Mouse (Mus musculus): ENCODE measurements around the gene Ncoa1. TPM values are rescaled to one million over a fixed set of nuclear protein-coding genes. Genes with fewer than 3 reads are reported as not detected.

Ncoa1 gene
- total and polyA plus RNA-seq, 3 experiments, result 36.0 to 65.0 (median 45.0) TPM

GRCm38 (mm10) chr12:4340325-4340924 is 136.6 kb downstream of the Ncoa1 start:
- Histone ChIP-seq H3K36me3 (ENCODE audit: control insufficient read depth in 1 of 2, insufficient read depth in 2 of 2, low read length in 2 of 2) (peaks cover 8 to 10% of the 10 kb centered on the region in 2 experiments), H3K4me3 (ENCODE audit: control insufficient read depth in 1 of 2, insufficient read depth in 1 of 2, low read depth in 2 of 2, low read length in 2 of 2) (no peak overlapping the region), H3K79me2 (ENCODE audit: control insufficient read depth, insufficient read depth, low read length, poor library complexity) (peaks cover 2% of the 10 kb centered on the region; the same call in 1 of the 2 replicates), H3K4me1 (ENCODE audit: control insufficient read depth in 1 of 2, insufficient read depth in 2 of 2, low read length in 2 of 2) (peaks cover 0 to 2% of the 10 kb centered on the region in 2 experiments; a peak in 2 of 4 replicates), H3K27ac (ENCODE audit: control insufficient read depth, low read depth, low read length) (no peak overlapping the region), H3K9me3 (replicated peaks; ENCODE audit: insufficient read depth, low read length) (no peaks in the 10 kb centered on the region), H3K27me3 (ENCODE audit: control insufficient read depth in 1 of 2, insufficient read depth in 2 of 2, low read length in 2 of 2) (no peaks in the 10 kb centered on the region), H3K9ac (ENCODE audit: control insufficient read depth, low read depth, low read length, poor library complexity, severe bottlenecking) (no peak overlapping the region)
- DNase-seq (ENCODE audit: low read depth, low spot score), result no peak
- TF ChIP-seq USF1 (IDR thresholded peaks at IDR 0.05; ENCODE audit: low read depth, low read length) (peak; percentile 51; the same call in 1 of the 2 replicates), GATA1 (IDR thresholded peaks at IDR 0.05; ENCODE audit: low read depth, low read length) (no peak)

GRCm38 (mm10) chr12:4323604-4324003 is 153.4 kb downstream of the Ncoa1 start:
- Histone ChIP-seq H3K79me2 (ENCODE audit: control insufficient read depth, insufficient read depth, low read length, poor library complexity) (no peaks in the 10 kb centered on the region), H3K4me1 (ENCODE audit: control insufficient read depth in 1 of 2, insufficient read depth in 2 of 2, low read length in 2 of 2) (no peaks in the 10 kb centered on the region), H3K4me3 (ENCODE audit: control insufficient read depth in 1 of 2, insufficient read depth in 1 of 2, low read depth in 2 of 2, low read length in 2 of 2) (no peak overlapping the region), H3K9ac (ENCODE audit: control insufficient read depth, low read depth, low read length, poor library complexity, severe bottlenecking) (no peak overlapping the region), H3K27ac (ENCODE audit: control insufficient read depth, low read depth, low read length) (no peak overlapping the region), H3K27me3 (ENCODE audit: control insufficient read depth in 1 of 2, insufficient read depth in 2 of 2, low read length in 2 of 2) (no peaks in the 10 kb centered on the region), H3K36me3 (ENCODE audit: control insufficient read depth in 1 of 2, insufficient read depth in 2 of 2, low read length in 2 of 2) (peaks cover 0 to 38% of the 10 kb centered on the region in 2 experiments; a peak in 2 of 4 replicates), H3K9me3 (replicated peaks; ENCODE audit: insufficient read depth, low read length) (no peaks in the 10 kb centered on the region)
- DNase-seq (ENCODE audit: low read depth, low spot score), result no peak
- no peak for TF ChIP-seq SIN3A (IDR thresholded peaks at IDR 0.05; ENCODE audit: low read length)
- no peak for TF ChIP-seq GABPA (IDR thresholded peaks at IDR 0.05; ENCODE audit: low read depth, low read length)
- TF ChIP-seq ZKSCAN1 (IDR thresholded peaks at IDR 0.05; ENCODE audit: low read depth, low read length), result no peak
- TF ChIP-seq USF2 (IDR thresholded peaks at IDR 0.05; ENCODE audit: borderline replicate concordance in 1 of 2, insufficient read depth in 1 of 2, low read depth in 1 of 2, low read length in 2 of 2), result no peak
- TF ChIP-seq TBP (IDR thresholded peaks at IDR 0.05; ENCODE audit: low read depth, low read length), result no peak
- no peak for TF ChIP-seq RCOR1 (IDR thresholded peaks at IDR 0.05; ENCODE audit: low read depth, low read length)
- no peak for TF ChIP-seq ETS1 (IDR thresholded peaks at IDR 0.05; ENCODE audit: low read depth, low read length)
- TF ChIP-seq MYB (IDR thresholded peaks at IDR 0.05; ENCODE audit: low read depth, low read length), result no peak
- TF ChIP-seq TAL1 (IDR thresholded peaks at IDR 0.05; ENCODE audit: low read length), result no peak
- no peak for TF ChIP-seq MAX (IDR thresholded peaks at IDR 0.05; ENCODE audit: low read length)
- no peak for TF ChIP-seq CTCF (IDR thresholded peaks at IDR 0.05 in 2 of 3, conservative IDR thresholded peaks at IDR 0.05 in 1 of 3; ENCODE audit: control insufficient read depth in 1 of 3, insufficient read depth in 1 of 3, low read depth in 2 of 3, low read length in 3 of 3, poor library complexity in 1 of 3, severe bottlenecking in 1 of 3)
- no peak for TF ChIP-seq POLR2A (IDR thresholded peaks at IDR 0.05; ENCODE audit: control insufficient read depth in 1 of 2, insufficient read depth in 1 of 2, low read depth in 1 of 2, low read length in 2 of 2, poor library complexity in 1 of 2)
- TF ChIP-seq JUND (IDR thresholded peaks at IDR 0.05; ENCODE audit: low read depth, low read length), result no peak
- TF ChIP-seq MAZ (IDR thresholded peaks at IDR 0.05; ENCODE audit: low read depth, low read length), result no peak
- no peak for TF ChIP-seq SMC3 (IDR thresholded peaks at IDR 0.05; ENCODE audit: low read depth, low read length)
- no peak for TF ChIP-seq CHD1 (IDR thresholded peaks at IDR 0.05; ENCODE audit: low read depth, low read length)
- no peak for TF ChIP-seq ZMIZ1 (IDR thresholded peaks at IDR 0.05; ENCODE audit: low read depth, low read length)
- no peak for TF ChIP-seq ZC3H11A (IDR thresholded peaks at IDR 0.05; ENCODE audit: low read depth, low read length)
- no peak for TF ChIP-seq MYC (IDR thresholded peaks at IDR 0.05; ENCODE audit: low read depth, low read length)

All from MEL (cell line).